Mouse (Mus musculus): ENCODE data around the gene Sh2d6.

DNA sequence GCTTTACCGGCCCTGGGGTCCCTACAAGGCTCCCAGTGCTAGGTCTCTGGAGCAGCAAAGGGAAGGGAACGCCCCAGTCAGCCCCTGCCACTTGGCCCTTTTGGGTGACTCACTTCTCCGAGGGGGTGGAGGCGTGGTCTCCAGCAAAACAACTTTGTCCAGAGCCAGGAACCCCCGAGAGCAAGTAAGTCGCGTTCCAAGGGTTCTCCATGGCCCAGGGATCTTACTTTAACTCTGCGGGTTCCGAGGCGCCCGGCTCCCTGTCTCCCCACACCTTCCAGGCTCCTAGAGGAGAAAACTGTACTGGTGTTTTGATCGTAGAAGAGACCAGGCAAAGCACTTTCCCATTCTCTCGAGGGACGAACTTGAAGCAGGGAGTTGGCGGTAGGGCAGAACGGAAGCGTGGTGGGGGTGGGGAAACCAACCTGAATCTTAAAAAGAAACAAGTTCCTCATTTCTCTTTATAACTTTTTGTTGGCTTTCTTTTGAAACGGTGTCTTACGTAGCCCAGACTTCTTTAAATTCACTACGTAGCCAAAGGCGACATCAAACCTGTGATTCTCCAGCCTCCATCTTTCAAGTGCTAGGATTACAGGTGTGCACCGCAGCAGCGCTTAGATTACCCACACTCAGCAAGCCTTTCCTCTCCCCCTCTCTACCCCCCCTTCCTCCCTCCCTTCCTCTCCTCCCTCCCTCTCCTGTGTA, 22.9 kb upstream of the Sh2d6 start, which contains the start of gene Capg:
- TF ChIP-seq CTCF (IDR thresholded peaks at IDR 0.05; ENCODE audit: low read depth, low read length), result no peak
- no peak for TF ChIP-seq POLR2A (IDR thresholded peaks at IDR 0.05; ENCODE audit: insufficient read depth, low read length)
